Mouse (Mus musculus) erythroblast, embryonic 14.5 days (primary cell): ENCODE measurements around the gene Grin2d. TPM values are rescaled to one million over a fixed set of nuclear protein-coding genes. Genes with fewer than 3 reads are reported as not detected.

Source experiments
- H3K27me3 ChIP-seq: 2 replicates; pipeline ENCODE4 v1.6.1; 2012; ENCODE audit warnings: inconsistent platforms; ENCODE audit not compliant: control insufficient read depth
- H3K36me3 ChIP-seq: 2 replicates; pipeline ENCODE4 v1.6.1; 2012; ENCODE audit warnings: mild to moderate bottlenecking, inconsistent platforms; ENCODE audit not compliant: control insufficient read depth
- H3K4me1 ChIP-seq: 2 replicates; pipeline ENCODE4 v1.6.1; 2012; ENCODE audit warnings: inconsistent platforms; ENCODE audit not compliant: control insufficient read depth
- H3K4me3 ChIP-seq: replicated peaks from 2 replicates; pipeline ENCODE3; 2012; ENCODE audit warnings: moderate library complexity, mild to moderate bottlenecking, inconsistent platforms
- H3K9me3 ChIP-seq: 2 replicates; pipeline ENCODE4 v1.6.1; 2012; ENCODE audit warnings: low read length, inconsistent platforms, mixed read lengths; ENCODE audit not compliant: control insufficient read depth
- GATA1 ChIP-seq: IDR thresholded peaks from 2 replicates; pipeline ENCODE4 v1.6.1; 2012; ENCODE audit warnings: low read length, inconsistent platforms, mixed read lengths
- TAL1 ChIP-seq: IDR thresholded peaks from 3 replicates; pipeline ENCODE4 v1.6.1; 2012; ENCODE audit warnings: low read length, inconsistent platforms, mixed read lengths
- polyA plus RNA-seq: library from polyadenylated mRNA; stranded (reverse); fragments of >175 nt; gene quantifications from 2 replicates; pipeline ENCODE4 v1.2.3, GENCODE M21; 2012

Grin2d gene
- polyA plus RNA-seq, 1 experiment: 0.01 TPM

- TF ChIP-seq TAL1 (no peak), GATA1 (no peak)
- Histone ChIP-seq H3K4me3 (no peak overlapping the region), H3K36me3 (peaks cover 35% of the 10 kb centered on the region), H3K27me3 (no peaks in the 10 kb centered on the region), H3K4me1 (peaks cover 81% of the 10 kb centered on the region), H3K9me3 (no peaks in the 10 kb centered on the region; the same call in 1 of the 2 replicates)
These were observed 41.0 kb upstream of the Grin2d start for GRCm38 (mm10) chr7:45919083-45919671.

GRCm38 (mm10) chr7:45917926-45918325 lies 39.7 kb upstream of the Grin2d start:
- H3K27me3 ChIP-seq: no peaks in the 10 kb centered on the region
- no peak overlapping the region for H3K4me3 ChIP-seq
- TF ChIP-seq TAL1 (no peak), GATA1 (no peak)
- peaks cover 46% of the 10 kb centered on the region for H3K36me3 ChIP-seq
- peaks cover 68% of the 10 kb centered on the region for H3K4me1 ChIP-seq
- no peaks in the 10 kb centered on the region; the same call in 1 of the 2 replicates for H3K9me3 ChIP-seq

- Histone ChIP-seq H3K4me1 (peaks cover 60% of the 10 kb centered on the region), H3K4me3 (no peak overlapping the region), H3K36me3 (peaks cover 47% of the 10 kb centered on the region)
These were observed 39.0 kb upstream of the Grin2d start for GRCm38 (mm10) chr7:45917004-45917704.

GRCm38 (mm10) chr7:45916056-45917003 lies 38.2 kb upstream of the Grin2d start:
- Histone ChIP-seq H3K4me3 (peak overlapping the region; percentile 65), H3K36me3 (peaks cover 47% of the 10 kb centered on the region)
- TF ChIP-seq TAL1: no peak
- TF ChIP-seq GATA1: no peak

More at GRCm38 (mm10) chr7:45917004-45917704, 39.0 kb upstream of the Grin2d start:
- Histone ChIP-seq H3K27me3 (no peaks in the 10 kb centered on the region), H3K9me3 (no peaks in the 10 kb centered on the region)
- no peak for TF ChIP-seq TAL1
- no peak for TF ChIP-seq GATA1

GRCm38 (mm10) chr7:45915011-45915410 lies 36.8 kb upstream of the Grin2d start:
- H3K4me1 ChIP-seq: peaks cover 39% of the 10 kb centered on the region
- no peak for TF ChIP-seq GATA1
- TF ChIP-seq TAL1: no peak
- no peaks in the 10 kb centered on the region for H3K27me3 ChIP-seq
- H3K36me3 ChIP-seq: peaks cover 55% of the 10 kb centered on the region
- H3K4me3 ChIP-seq: no peak overlapping the region
- no peaks in the 10 kb centered on the region; the same call in 1 of the 2 replicates for H3K9me3 ChIP-seq

More at GRCm38 (mm10) chr7:45916056-45917003, 38.2 kb upstream of the Grin2d start:
- no peaks in the 10 kb centered on the region for H3K27me3 ChIP-seq
- H3K9me3 ChIP-seq: no peaks in the 10 kb centered on the region
- H3K4me1 ChIP-seq: peaks cover 52% of the 10 kb centered on the region

- H3K9me3 ChIP-seq: peaks cover 4% of the 10 kb centered on the region
- H3K27me3 ChIP-seq: no peaks in the 10 kb centered on the region
- peaks cover 60% of the 10 kb centered on the region for H3K36me3 ChIP-seq
- no peak for TF ChIP-seq GATA1
- TF ChIP-seq TAL1: no peak
- H3K4me1 ChIP-seq: peaks cover 29% of the 10 kb centered on the region
- H3K4me3 ChIP-seq: no peak overlapping the region
These were observed 35.9 kb upstream of the Grin2d start for GRCm38 (mm10) chr7:45914067-45914466.

- no peak for TF ChIP-seq GATA1
- no peak for TF ChIP-seq TAL1
- Histone ChIP-seq H3K9me3 (peaks cover 4% of the 10 kb centered on the region), H3K36me3 (peaks cover 43% of the 10 kb centered on the region), H3K4me3 (no peak overlapping the region), H3K27me3 (no peaks in the 10 kb centered on the region), H3K4me1 (no peaks in the 10 kb centered on the region)
These were observed 31.0 kb upstream of the Grin2d start for GRCm38 (mm10) chr7:45909145-45909544.

- H3K27me3 ChIP-seq: no peaks in the 10 kb centered on the region
- no peak overlapping the region for H3K4me3 ChIP-seq
- H3K4me1 ChIP-seq: no peaks in the 10 kb centered on the region
- peaks cover 11% of the 10 kb centered on the region for H3K9me3 ChIP-seq
- TF ChIP-seq GATA1: no peak
- TF ChIP-seq TAL1: no peak
- peaks cover 41% of the 10 kb centered on the region for H3K36me3 ChIP-seq
These were observed 30.2 kb upstream of the Grin2d start for GRCm38 (mm10) chr7:45908384-45908783.

GRCm38 (mm10) chr7:45906622-45907021 lies 28.4 kb upstream of the Grin2d start:
- Histone ChIP-seq H3K4me3 (no peak overlapping the region), H3K9me3 (peaks cover 15% of the 10 kb centered on the region), H3K27me3 (no peaks in the 10 kb centered on the region), H3K36me3 (peaks cover 36% of the 10 kb centered on the region), H3K4me1 (peaks cover 3% of the 10 kb centered on the region)
- TF ChIP-seq TAL1 (no peak), GATA1 (no peak)
